Mouse (Mus musculus): ENCODE data around the gene B4gat1.

- TF ChIP-seq POLR2A (IDR thresholded peaks at IDR 0.05; ENCODE audit: control insufficient read depth, extremely low read depth, insufficient read depth, low read length, poor library complexity) (no peak), CTCF (IDR thresholded peaks at IDR 0.05; ENCODE audit: borderline replicate concordance, control insufficient read depth, extremely low read depth, insufficient read depth, low read length, poor library complexity) (no peak)
Observed at GRCm38 (mm10) chr19:5052166-5052822, 13.7 kb downstream of the B4gat1 start.

Data from thymus, adult 2 months (tissue).